Mouse (Mus musculus): Measurements from ENCODE around the gene Fam204a. TPM values are rescaled to one million over a fixed set of nuclear protein-coding genes. Genes with fewer than 3 reads are reported as not detected.

Gene Fam204a
- polyA plus RNA-seq (2012; ENCODE audit: insufficient read depth, insufficient read length, missing spikeins) = 29.6 and 36.4 TPM in 2 replicates

DNA sequence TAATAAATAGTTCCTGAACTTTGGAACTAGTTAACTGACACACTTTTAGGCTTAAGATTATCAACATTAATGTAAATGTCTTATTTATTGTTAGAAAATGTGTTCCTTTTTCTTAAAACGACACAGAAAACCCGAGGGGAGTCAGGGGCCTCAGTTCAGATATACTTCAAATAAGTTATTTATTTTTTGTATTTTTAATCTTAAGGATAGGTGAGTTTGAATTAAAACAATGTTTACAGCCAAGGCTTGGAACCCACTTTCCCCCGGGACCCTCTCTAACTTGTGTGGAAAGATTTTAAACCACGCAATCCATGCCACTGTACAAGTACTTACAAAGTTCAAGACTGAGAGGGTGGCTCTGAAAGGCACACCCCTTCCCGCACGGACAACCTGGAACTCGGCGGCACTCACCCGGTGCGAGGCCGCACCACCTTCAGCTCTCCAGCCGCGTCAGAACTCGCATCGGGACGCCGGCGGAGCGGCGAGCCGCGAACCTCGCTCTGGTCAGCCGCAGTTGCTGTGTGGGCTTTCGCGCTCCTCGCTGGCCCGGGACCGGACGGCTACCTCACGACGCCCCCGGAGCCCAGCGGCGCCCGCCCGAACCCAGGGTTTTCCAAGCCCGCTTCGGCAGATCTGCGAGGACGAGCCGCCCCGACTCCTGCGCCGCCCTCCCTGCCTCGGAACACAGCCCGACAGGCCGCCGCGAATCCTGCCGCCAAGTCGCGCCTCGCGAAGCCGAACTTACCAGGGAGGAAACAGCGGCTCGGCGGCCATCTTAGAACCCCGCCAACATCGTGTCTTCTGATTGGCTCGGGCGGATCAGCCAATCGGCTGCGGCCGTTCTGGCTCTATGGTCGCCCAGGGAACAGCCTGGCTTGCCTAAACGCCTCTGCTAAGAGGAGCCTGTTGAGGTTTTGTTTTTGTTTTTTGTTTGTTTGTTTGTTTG lies at the start of gene Fam204a:
Gene Fam204a, minus strand, starts transcription at position 803 of the 946 bp plus-strand sequence.
- H3K27ac ChIP-seq (replicated peaks; ENCODE audit: low read depth, low read length) = peak within 1 kb of the TSS; percentile 94
- peak within 1 kb of the TSS; percentile 99 for H3K4me3 ChIP-seq (ENCODE audit: insufficient read depth, low read depth, low read length)
- peaks cover 3% of the 10 kb centered on the region; the same call in 1 of the 2 replicates for H3K4me1 ChIP-seq (ENCODE audit: control insufficient read depth, insufficient read depth, insufficient read length, low read length)

- H3K27ac ChIP-seq (replicated peaks; ENCODE audit: low read depth, low read length) = no peak overlapping the region
- no peaks in the 10 kb centered on the region for H3K4me1 ChIP-seq (ENCODE audit: control insufficient read depth, insufficient read depth, insufficient read length, low read length)
- no peak overlapping the region for H3K4me3 ChIP-seq (ENCODE audit: insufficient read depth, low read depth, low read length)
These were observed 39.3 kb upstream of the Fam204a start for GRCm38 (mm10) chr19:60265789-60266188.

GRCm38 (mm10) chr19:60260689-60261088 lies 34.2 kb upstream of the Fam204a start:
- no peaks in the 10 kb centered on the region for H3K4me1 ChIP-seq (ENCODE audit: control insufficient read depth, insufficient read depth, insufficient read length, low read length)
- no peak overlapping the region for H3K4me3 ChIP-seq (ENCODE audit: insufficient read depth, low read depth, low read length)
- H3K27ac ChIP-seq (replicated peaks; ENCODE audit: low read depth, low read length) = no peak overlapping the region

- H3K4me3 ChIP-seq (ENCODE audit: insufficient read depth, low read depth, low read length) = no peak overlapping the region
- no peaks in the 10 kb centered on the region for H3K4me1 ChIP-seq (ENCODE audit: control insufficient read depth, insufficient read depth, insufficient read length, low read length)
- no peak overlapping the region for H3K27ac ChIP-seq (replicated peaks; ENCODE audit: low read depth, low read length)
These were observed 25.5 kb upstream of the Fam204a start for GRCm38 (mm10) chr19:60252021-60252420.

- H3K27ac ChIP-seq (replicated peaks; ENCODE audit: low read depth, low read length) = no peak overlapping the region
- H3K4me3 ChIP-seq (ENCODE audit: insufficient read depth, low read depth, low read length) = no peak overlapping the region
- no peaks in the 10 kb centered on the region for H3K4me1 ChIP-seq (ENCODE audit: control insufficient read depth, insufficient read depth, insufficient read length, low read length)
These were observed 24.7 kb upstream of the Fam204a start for GRCm38 (mm10) chr19:60251197-60251596.

DNA sequence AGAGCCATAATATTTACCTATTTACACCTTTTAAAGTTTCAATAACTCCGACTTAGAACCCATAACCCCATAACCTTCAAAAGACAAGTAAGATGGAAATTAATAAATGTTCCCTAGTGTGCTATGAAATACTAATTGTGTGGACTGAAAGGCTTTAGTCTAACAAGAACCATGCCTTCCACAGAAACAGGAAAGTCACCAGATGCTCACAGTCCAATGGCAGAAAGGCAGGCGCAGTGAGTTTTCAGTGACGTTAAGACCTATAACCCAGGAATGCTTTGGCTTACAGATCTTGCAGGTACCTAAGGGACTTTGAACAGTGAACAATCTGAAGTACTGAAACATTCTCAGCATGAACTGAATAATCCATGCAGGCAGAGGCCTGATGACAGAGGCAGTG lies 18.7 kb upstream of the Fam204a start:
- H3K4me3 ChIP-seq (ENCODE audit: insufficient read depth, low read depth, low read length) = no peak overlapping the region
- H3K4me1 ChIP-seq (ENCODE audit: control insufficient read depth, insufficient read depth, insufficient read length, low read length) = no peaks in the 10 kb centered on the region
- no peak overlapping the region for H3K27ac ChIP-seq (replicated peaks; ENCODE audit: low read depth, low read length)

GRCm38 (mm10) chr19:60242620-60243019 lies 16.1 kb upstream of the Fam204a start:
- Histone ChIP-seq H3K4me3 (ENCODE audit: insufficient read depth, low read depth, low read length) (no peak overlapping the region), H3K27ac (replicated peaks; ENCODE audit: low read depth, low read length) (no peak overlapping the region), H3K4me1 (ENCODE audit: control insufficient read depth, insufficient read depth, insufficient read length, low read length) (no peaks in the 10 kb centered on the region)

- H3K27ac ChIP-seq (replicated peaks; ENCODE audit: low read depth, low read length) = no peak overlapping the region
- no peak overlapping the region for H3K4me3 ChIP-seq (ENCODE audit: insufficient read depth, low read depth, low read length)
- no peaks in the 10 kb centered on the region for H3K4me1 ChIP-seq (ENCODE audit: control insufficient read depth, insufficient read depth, insufficient read length, low read length)
These were observed 15.6 kb upstream of the Fam204a start for GRCm38 (mm10) chr19:60241916-60242602.

GRCm38 (mm10) chr19:60231542-60231941 lies 5.0 kb upstream of the Fam204a start:
- no peaks in the 10 kb centered on the region for H3K4me1 ChIP-seq (ENCODE audit: control insufficient read depth, insufficient read depth, insufficient read length, low read length)
- H3K27ac ChIP-seq (replicated peaks; ENCODE audit: low read depth, low read length) = no peak overlapping the region
- H3K4me3 ChIP-seq (ENCODE audit: insufficient read depth, low read depth, low read length) = no peak overlapping the region

- Histone ChIP-seq H3K27ac (replicated peaks; ENCODE audit: low read depth, low read length) (no peak overlapping the region), H3K4me3 (ENCODE audit: insufficient read depth, low read depth, low read length) (peak overlapping the region; percentile 37; the same call in 1 of the 2 replicates), H3K4me1 (ENCODE audit: control insufficient read depth, insufficient read depth, insufficient read length, low read length) (peaks cover 3% of the 10 kb centered on the region; the same call in 1 of the 2 replicates)
These were observed 339 bp upstream of the Fam204a start for GRCm38 (mm10) chr19:60226845-60227235.

DNA sequence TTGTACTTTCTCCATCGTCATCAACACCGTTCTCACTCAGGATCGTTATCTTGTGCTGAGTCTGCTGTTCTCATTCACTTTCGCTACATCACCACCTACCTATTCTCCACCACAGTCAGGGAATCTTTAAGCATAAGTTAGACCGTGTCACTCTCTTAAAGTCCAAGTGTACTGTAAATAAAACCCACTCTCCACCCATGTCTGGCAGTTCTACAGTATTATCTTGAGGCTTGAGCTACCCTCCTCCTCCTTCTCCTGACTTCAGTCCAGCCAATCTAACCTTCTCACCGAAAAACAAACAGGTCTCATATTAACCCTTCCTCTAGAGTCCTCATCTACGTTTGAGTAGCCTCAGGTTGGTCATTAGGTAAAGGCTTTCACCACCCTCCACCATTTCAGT lies 7.1 kb downstream of the Fam204a start:
- no peak overlapping the region for H3K27ac ChIP-seq (replicated peaks; ENCODE audit: low read depth, low read length)
- no peaks in the 10 kb centered on the region for H3K4me1 ChIP-seq (ENCODE audit: control insufficient read depth, insufficient read depth, insufficient read length, low read length)
- H3K4me3 ChIP-seq (ENCODE audit: insufficient read depth, low read depth, low read length) = no peak overlapping the region

- Histone ChIP-seq H3K27ac (replicated peaks; ENCODE audit: low read depth, low read length) (no peak overlapping the region), H3K4me1 (ENCODE audit: control insufficient read depth, insufficient read depth, insufficient read length, low read length) (no peaks in the 10 kb centered on the region), H3K4me3 (ENCODE audit: insufficient read depth, low read depth, low read length) (no peak overlapping the region)
These were observed 8.5 kb downstream of the Fam204a start for GRCm38 (mm10) chr19:60217985-60218384.

DNA sequence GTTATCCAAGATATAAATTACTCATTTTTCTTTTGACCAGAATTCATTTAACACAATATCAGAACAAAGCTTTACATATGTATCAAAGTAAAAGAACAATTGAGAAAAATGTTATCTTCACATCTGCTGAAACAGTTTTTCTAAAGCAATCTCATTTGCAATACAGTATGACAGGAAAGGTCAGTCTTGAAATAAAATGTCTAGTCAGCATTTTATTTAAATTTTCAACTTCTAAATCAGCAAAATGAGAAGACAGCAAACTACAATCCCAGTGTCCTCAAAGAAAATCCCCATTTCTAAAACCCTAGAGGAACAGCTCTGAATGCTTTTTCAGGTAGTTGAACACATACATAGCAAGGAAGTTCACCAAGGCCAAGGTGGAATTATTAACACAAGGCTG lies 18.3 kb downstream of the Fam204a start:
- Histone ChIP-seq H3K4me1 (ENCODE audit: control insufficient read depth, insufficient read depth, insufficient read length, low read length) (no peaks in the 10 kb centered on the region), H3K27ac (replicated peaks; ENCODE audit: low read depth, low read length) (no peak overlapping the region), H3K4me3 (ENCODE audit: insufficient read depth, low read depth, low read length) (no peak overlapping the region)

GRCm38 (mm10) chr19:60204176-60204575 lies 22.3 kb downstream of the Fam204a start:
- Histone ChIP-seq H3K4me1 (ENCODE audit: control insufficient read depth, insufficient read depth, insufficient read length, low read length) (no peaks in the 10 kb centered on the region), H3K27ac (replicated peaks; ENCODE audit: low read depth, low read length) (no peak overlapping the region), H3K4me3 (ENCODE audit: insufficient read depth, low read depth, low read length) (no peak overlapping the region)

DNA sequence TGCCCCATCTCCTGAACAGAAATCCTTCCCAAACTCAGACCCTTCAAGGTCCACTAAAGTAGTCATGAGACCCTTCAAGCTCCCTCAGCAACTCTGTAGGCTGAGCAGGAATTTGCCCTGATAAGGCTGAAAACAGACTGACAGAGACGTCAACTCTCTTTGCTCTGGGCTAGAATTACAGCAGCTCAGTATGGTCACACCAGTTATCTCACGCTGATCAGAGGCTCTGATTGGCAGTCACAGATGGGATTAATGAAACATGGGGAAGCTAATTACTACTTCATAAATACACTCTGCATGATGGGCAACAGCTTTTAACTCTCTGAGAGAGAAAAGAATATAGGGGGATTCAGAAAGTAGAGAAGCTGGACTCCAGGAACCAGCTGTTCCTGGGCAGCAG lies 26.2 kb downstream of the Fam204a start:
- H3K4me3 ChIP-seq (ENCODE audit: insufficient read depth, low read depth, low read length) = no peak overlapping the region
- no peak overlapping the region for H3K27ac ChIP-seq (replicated peaks; ENCODE audit: low read depth, low read length)
- H3K4me1 ChIP-seq (ENCODE audit: control insufficient read depth, insufficient read depth, insufficient read length, low read length) = no peaks in the 10 kb centered on the region
